Mouse (Mus musculus) midbrain, embryonic 13.5 days (tissue): ENCODE measurements around the gene Kmt5a. TPM values are rescaled to one million over a fixed set of nuclear protein-coding genes. Genes with fewer than 3 reads are reported as not detected.

Experiments
- ATAC-seq: fragments of 200-750 bp; cut with Nextera tagmentation; 2 replicates; pipeline ENCODE4 v1.8.0; 2017; ENCODE audit warnings: mild to moderate bottlenecking, moderate TSS enrichment, moderate library complexity
- H3K27ac ChIP-seq: fragments of 300-500 bp; sonication (generic); 2 replicates; pipeline ENCODE4 v1.5.1; 2015; ENCODE audit warnings: inconsistent platforms, mild to moderate bottlenecking, moderate library complexity
- H3K27me3 ChIP-seq: fragments of 300-500 bp; sonication (generic); 2 replicates; pipeline ENCODE4 v1.6.1; 2015; ENCODE audit warnings: mild to moderate bottlenecking, inconsistent platforms
- H3K36me3 ChIP-seq: fragments of 300-500 bp; sonication (generic); 2 replicates; pipeline ENCODE4 v1.6.1; 2015; ENCODE audit warnings: mild to moderate bottlenecking, inconsistent platforms
- H3K4me1 ChIP-seq: fragments of 300-500 bp; sonication (generic); replicated peaks from 2 replicates; pipeline ENCODE4 v1.6.1; 2015; ENCODE audit warnings: inconsistent platforms
- H3K4me2 ChIP-seq: fragments of 300-500 bp; sonication (generic); replicated peaks from 2 replicates; pipeline ENCODE4 v1.6.1; 2015; ENCODE audit warnings: moderate library complexity, mild to moderate bottlenecking, inconsistent platforms
- H3K4me3 ChIP-seq: fragments of 300-500 bp; sonication (generic); replicated peaks from 2 replicates; pipeline ENCODE4 v1.5.1; 2015; ENCODE audit warnings: mild to moderate bottlenecking, inconsistent platforms
- H3K9ac ChIP-seq: fragments of 300-500 bp; sonication (generic); replicated peaks from 2 replicates; pipeline ENCODE4 v1.6.1; 2015; ENCODE audit warnings: mild to moderate bottlenecking, inconsistent platforms
- H3K9me3 ChIP-seq: fragments of 300-500 bp; sonication (generic); 2 replicates; pipeline ENCODE4 v1.6.1; 2016; ENCODE audit warnings: mild to moderate bottlenecking, inconsistent platforms
- WGBS: fragments of 180-500 bp; shearing (Covaris S2); methylation state at CpG from one replicate; pipeline ENCODE4 v1.1.7; 2015; 5-methylcytosine and 5-hydroxymethylcytosine counted together
- polyA plus RNA-seq: library from polyadenylated mRNA; unstranded; fragments of >200 nt; fragmentation: Nextera tagmentation; extraction: Ambion mirVana; gene quantifications from 2 replicates; pipeline ENCODE4 v1.2.1, GENCODE M21; 2015

Gene Kmt5a
- polyA plus RNA-seq, 1 experiment from 2014 or later: 23.6 TPM

DNA sequence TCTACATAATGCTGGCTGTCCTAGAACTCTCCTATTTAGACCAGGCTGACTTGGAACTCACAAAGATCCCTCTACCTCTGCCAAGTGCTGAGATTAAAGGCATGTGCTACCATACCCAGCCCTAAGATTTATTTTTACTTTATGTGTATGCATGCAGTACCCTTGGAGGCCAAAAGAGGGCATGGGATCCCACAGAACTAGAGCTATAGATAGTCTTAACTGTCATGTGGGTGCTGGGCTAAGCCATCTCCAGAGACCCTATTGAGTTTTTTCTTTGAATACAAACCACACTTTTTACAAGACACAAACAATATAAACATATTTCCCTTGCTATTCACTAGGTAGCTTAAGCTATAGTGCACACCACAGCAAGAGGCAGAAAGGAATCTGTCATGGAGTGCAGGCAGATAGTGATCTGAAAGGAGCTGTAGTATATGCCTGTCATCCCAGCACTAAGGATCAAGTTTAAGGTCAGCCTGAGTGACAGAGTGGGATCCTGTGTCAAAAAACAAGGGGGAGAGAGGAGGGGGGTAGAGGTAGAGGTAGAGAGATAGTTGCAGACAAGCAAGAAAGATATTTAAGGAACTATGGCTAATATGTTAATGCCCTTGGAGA lies 7.2 kb upstream of the Kmt5a start:
- no peaks in the 10 kb centered on the region for H3K9me3 ChIP-seq
- H3K36me3 ChIP-seq: no peaks in the 10 kb centered on the region
- ATAC-seq: peak; percentile 73
- H3K4me2 ChIP-seq: no peak overlapping the region
- no peak overlapping the region; the same call in 1 of the 2 replicates for H3K9ac ChIP-seq
- H3K4me1 ChIP-seq: no peaks in the 10 kb centered on the region
- no peak overlapping the region for H3K27ac ChIP-seq
- no peak overlapping the region for H3K4me3 ChIP-seq
- no peaks in the 10 kb centered on the region for H3K27me3 ChIP-seq

DNA sequence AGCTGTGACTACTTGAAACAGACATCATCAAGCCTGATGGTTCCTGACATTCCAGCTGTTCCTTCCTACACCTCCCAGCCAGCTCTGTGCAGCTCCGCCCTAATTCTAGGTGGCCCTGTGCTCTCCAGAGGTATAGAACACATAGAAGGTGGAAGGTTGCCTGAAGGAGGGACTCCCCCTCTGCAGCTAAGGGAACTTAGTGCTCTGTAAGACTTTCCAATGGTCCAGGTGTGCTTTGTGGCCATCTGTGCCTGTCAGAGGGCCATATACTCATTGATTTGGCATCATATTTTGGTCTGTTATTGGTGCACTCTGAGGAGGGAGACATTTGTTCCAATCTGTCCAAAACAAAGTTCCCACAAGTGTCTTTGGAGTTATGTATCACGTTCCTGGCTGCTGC lies 6.7 kb upstream of the Kmt5a start:
- ATAC-seq: no peak
- no peak overlapping the region for H3K27ac ChIP-seq
- H3K36me3 ChIP-seq: no peaks in the 10 kb centered on the region
- H3K27me3 ChIP-seq: no peaks in the 10 kb centered on the region
- WGBS: 78% methylated on average over 2 of the region's 2 CpGs
- H3K4me2 ChIP-seq: no peak overlapping the region
- no peaks in the 10 kb centered on the region for H3K9me3 ChIP-seq
- no peaks in the 10 kb centered on the region for H3K4me1 ChIP-seq
- H3K4me3 ChIP-seq: no peak overlapping the region
- no peak overlapping the region; the same call in 1 of the 2 replicates for H3K9ac ChIP-seq

DNA sequence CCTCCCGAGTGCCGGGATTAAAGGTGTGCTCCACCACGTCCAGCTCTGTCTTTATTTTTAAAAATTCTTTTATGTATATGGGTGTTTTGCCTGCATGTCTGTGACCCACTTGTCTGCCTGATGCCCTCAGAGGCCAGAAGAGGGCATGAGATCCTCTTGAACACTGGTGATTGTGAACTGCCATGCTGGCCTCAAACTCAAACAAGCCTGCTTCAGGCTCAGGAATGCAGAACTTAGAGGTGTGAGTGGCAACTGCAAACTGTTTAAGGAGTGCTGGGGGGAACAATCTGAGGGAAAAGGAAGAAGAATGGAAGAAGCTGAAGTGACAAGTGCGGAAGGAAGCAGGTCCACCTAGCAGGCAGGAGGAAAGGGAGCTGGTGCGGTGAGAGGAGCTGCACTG lies 1.5 kb upstream of the Kmt5a start:
- Histone ChIP-seq H3K9ac (no peak overlapping the region), H3K4me2 (no peak overlapping the region), H3K4me1 (peaks cover 15% of the 10 kb centered on the region), H3K4me3 (no peak overlapping the region), H3K36me3 (no peaks in the 10 kb centered on the region), H3K27me3 (no peaks in the 10 kb centered on the region), H3K9me3 (no peaks in the 10 kb centered on the region), H3K27ac (no peak overlapping the region)
- 93% methylated on average over 5 of the region's 5 CpGs for WGBS
- no peak for ATAC-seq

DNA sequence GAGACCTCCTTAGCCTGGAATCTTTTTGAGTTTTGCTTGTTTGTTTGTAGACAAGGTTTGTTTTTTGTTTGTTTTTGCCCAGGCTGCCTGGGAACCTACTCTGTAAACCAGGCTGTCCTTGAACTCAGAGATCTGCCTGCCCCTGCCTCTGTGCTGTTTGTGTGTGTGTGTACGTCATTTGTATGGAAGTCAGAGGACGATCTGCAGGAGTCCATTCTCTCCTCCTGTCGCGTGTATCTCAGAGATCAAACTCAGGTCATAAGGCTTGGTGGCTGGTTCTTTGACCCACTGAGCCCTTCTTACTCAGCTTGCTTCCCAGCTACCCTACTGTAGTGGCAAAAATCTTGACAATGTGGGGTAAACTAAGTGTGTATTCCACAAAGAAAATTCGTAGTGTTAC lies 984 bp upstream of the Kmt5a start:
- Histone ChIP-seq H3K27ac (peak overlapping the region; percentile 32; the same call in 1 of the 2 replicates), H3K9ac (0 out of 2 replicates have a peak overlapping the region, but pooled peaks have one; percentile 4), H3K9me3 (no peaks in the 10 kb centered on the region), H3K4me2 (peak overlapping the region; percentile 99), H3K4me1 (peaks cover 15% of the 10 kb centered on the region), H3K4me3 (no peak overlapping the region), H3K36me3 (no peaks in the 10 kb centered on the region), H3K27me3 (no peaks in the 10 kb centered on the region)
- WGBS: 71% methylated on average over 5 of the region's 5 CpGs
- ATAC-seq: no peak

DNA sequence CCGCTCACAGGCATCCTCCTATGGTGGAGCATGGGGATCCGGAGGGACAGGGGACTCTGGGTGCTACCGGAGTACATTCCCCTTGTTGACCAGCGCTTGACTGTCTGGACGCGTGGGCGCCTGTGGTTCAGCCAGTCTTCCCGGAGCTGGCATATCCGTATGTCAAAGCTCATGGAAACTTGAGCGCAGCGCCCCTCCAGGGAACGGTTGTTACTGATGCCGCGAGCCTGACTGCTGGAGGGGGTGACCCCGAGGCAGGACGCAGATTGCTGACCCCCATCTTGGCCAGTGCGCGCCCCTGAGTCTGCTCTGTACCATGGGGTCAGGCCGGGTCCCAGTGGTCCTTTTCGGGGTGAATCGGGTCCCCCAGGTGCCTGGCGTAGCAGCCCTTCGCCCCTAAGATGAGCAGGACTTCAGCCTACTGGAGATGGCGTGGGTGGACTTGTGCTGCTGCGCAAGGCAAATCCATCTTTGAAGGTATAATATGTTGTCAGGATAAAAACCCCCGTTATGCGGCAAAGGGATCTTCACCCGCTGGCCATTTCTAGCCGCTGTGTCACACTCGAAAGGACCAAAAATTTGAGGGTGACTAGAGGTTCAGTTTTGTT lies 468 bp downstream of the Kmt5a start:
- no peak; the same call in 1 of the 2 replicates for ATAC-seq
- peak overlapping the region; percentile 99 for H3K4me2 ChIP-seq
- H3K4me1 ChIP-seq: peaks cover 21% of the 10 kb centered on the region
- H3K27me3 ChIP-seq: no peaks in the 10 kb centered on the region
- WGBS: under 1% methylated on average over 30 of the region's 30 CpGs
- H3K27ac ChIP-seq: peak overlapping the region; percentile 75
- H3K36me3 ChIP-seq: no peaks in the 10 kb centered on the region
- no peaks in the 10 kb centered on the region for H3K9me3 ChIP-seq
- H3K4me3 ChIP-seq: peak overlapping the region; percentile 80
- peak overlapping the region; percentile 80 for H3K9ac ChIP-seq

DNA sequence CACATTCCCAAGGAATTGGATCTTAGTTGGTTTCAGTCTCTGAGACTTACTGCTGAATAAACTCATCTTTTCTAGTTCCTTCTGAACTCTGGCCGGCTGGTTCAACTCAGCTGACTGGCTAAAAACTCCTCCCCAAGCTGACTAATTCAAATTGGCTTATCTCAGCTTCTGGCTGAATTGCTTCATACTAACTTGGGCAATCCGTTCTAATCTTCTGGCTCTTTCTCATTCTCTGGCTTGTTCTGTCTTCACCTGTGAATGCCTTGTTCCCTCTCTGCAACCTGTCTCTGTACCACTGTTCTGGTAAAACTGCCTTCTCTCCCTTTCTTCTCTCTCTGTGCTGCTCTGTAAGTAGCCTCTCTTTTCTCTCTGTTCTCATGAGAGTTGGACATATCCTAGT lies 2.9 kb downstream of the Kmt5a start:
- H3K27ac ChIP-seq: no peak overlapping the region
- H3K4me1 ChIP-seq: peaks cover 36% of the 10 kb centered on the region
- 85% methylated on average over 2 of the region's 2 CpGs for WGBS
- H3K36me3 ChIP-seq: peaks cover 5% of the 10 kb centered on the region
- H3K4me2 ChIP-seq: no peak overlapping the region
- H3K9me3 ChIP-seq: no peaks in the 10 kb centered on the region
- no peak for ATAC-seq
- H3K9ac ChIP-seq: no peak overlapping the region
- H3K27me3 ChIP-seq: no peaks in the 10 kb centered on the region
- no peak overlapping the region for H3K4me3 ChIP-seq

DNA sequence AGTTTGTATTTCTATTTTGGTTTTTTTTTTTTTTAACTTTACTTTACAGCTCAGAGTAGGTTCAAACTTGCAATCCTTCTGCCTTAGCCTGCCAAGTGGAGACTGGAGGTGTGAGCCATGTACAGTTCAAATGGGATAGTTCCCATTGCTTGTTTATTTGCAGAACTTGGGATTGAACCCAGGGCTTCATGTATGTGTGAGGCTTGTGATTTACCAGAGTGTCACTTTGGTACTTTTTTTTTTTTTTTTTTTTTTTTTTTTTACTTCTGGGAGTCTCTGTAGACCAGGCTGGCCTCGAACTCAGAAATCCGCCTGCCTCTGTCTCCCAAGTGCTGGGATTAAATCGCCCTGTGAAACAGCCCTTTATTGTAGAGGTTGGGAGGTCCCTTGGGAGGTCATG lies 4.5 kb downstream of the Kmt5a start:
- Histone ChIP-seq H3K27me3 (no peaks in the 10 kb centered on the region), H3K4me2 (peak overlapping the region; percentile 91), H3K4me1 (peaks cover 42% of the 10 kb centered on the region), H3K4me3 (peak overlapping the region; percentile 94; the same call in 1 of the 2 replicates), H3K36me3 (peaks cover 20% of the 10 kb centered on the region), H3K9ac (no peak overlapping the region), H3K27ac (no peak overlapping the region), H3K9me3 (no peaks in the 10 kb centered on the region)
- 68% methylated on average over 3 of the region's 3 CpGs for WGBS
- ATAC-seq: no peak

DNA sequence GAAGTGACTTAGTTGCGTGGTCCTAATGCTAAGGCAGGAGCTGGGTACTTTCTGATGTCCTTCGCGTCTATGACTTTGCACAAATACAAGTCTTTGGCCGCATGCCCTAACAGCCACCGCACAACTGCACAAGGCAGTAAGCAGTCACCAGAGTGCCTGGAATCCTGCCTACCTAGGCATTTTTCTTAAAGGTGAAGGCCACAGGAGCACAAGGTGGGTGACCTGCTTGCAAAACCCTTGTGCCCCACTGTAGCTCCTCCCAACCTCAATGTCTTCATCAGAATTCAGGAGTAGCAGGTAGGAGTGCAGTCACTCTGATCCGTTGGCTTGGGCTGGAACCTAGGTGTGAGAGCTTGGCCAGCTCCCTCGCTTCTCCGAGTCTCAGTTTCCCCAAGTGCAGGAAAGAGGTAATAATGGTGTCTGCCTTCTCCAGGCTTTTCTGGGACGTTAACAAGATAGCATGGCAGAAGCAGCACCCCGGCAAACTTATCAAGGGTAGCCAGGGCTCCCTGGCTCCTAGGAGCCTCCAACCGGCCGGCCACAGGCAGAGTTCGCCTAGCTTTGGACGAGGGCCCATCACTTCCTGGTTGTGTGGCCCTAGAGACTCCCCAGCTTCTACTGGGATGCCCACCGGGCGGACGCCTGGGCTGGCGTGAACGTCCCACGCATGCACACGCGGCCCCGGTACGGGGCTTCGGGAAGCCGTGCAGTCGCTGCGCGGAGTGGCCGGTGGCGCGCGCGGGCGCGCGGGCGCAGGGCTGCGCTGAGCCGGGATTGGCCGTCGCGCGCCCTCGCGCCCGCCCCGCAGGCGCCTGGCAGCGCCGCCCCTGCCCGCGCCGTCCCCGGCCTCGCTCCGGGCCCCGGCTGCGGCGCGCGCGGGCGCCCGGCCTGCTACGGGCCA lies 5.2 kb downstream of the Kmt5a start:
- peak overlapping the region; percentile 82 for H3K27ac ChIP-seq
- no peaks in the 10 kb centered on the region for H3K27me3 ChIP-seq
- H3K9me3 ChIP-seq: no peaks in the 10 kb centered on the region
- peak overlapping the region; percentile 96 for H3K9ac ChIP-seq
- 5% methylated on average over 63 of the region's 66 CpGs for WGBS
- peaks cover 27% of the 10 kb centered on the region for H3K36me3 ChIP-seq
- ATAC-seq: peak; percentile 93
- H3K4me1 ChIP-seq: peaks cover 47% of the 10 kb centered on the region
- H3K4me2 ChIP-seq: peak overlapping the region; percentile 91
- peak overlapping the region; percentile 94 for H3K4me3 ChIP-seq

DNA sequence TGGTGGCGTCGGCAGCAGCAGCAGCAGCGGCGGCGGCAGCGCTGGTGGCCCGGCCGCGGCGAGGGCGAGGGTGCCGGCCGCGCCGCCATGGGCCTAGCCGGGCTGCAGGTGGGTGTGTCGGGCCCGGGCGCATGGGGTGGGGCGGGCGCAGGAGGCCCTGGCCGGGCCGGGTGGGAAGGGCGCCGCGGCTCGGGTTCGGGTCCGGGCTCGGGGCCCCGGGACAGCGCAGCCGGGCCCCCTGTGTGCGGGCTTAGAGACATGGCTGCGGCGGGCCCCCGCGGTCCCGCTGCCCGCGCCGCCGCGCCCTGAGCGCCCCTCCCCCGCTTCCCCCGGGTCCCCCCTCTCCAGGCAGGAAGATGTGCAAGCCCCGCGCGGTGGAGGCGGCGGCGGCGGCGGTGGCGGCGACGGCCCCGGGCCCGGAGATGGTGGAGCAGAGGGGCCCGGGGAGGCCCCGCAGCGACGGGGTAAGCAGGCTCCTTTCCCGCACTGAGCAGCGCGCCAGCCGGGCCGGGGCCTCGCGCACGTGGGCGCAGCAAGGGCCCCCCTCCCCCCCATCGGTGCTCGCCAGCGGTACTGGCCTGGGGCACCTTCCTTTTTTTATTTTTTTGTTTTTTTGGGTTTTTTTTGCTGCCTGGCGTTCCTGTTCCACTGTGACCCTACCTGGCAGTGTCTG lies 6.0 kb downstream of the Kmt5a start:
- Histone ChIP-seq H3K4me3 (peak overlapping the region; percentile 94), H3K4me1 (peaks cover 39% of the 10 kb centered on the region), H3K27me3 (no peaks in the 10 kb centered on the region), H3K4me2 (peak overlapping the region; percentile 91), H3K9ac (peak overlapping the region; percentile 96), H3K9me3 (no peaks in the 10 kb centered on the region), H3K27ac (peak overlapping the region; percentile 82), H3K36me3 (peaks cover 36% of the 10 kb centered on the region)
- ATAC-seq: peak; percentile 80
- 0% methylated on average over 52 of the region's 77 CpGs for WGBS

DNA sequence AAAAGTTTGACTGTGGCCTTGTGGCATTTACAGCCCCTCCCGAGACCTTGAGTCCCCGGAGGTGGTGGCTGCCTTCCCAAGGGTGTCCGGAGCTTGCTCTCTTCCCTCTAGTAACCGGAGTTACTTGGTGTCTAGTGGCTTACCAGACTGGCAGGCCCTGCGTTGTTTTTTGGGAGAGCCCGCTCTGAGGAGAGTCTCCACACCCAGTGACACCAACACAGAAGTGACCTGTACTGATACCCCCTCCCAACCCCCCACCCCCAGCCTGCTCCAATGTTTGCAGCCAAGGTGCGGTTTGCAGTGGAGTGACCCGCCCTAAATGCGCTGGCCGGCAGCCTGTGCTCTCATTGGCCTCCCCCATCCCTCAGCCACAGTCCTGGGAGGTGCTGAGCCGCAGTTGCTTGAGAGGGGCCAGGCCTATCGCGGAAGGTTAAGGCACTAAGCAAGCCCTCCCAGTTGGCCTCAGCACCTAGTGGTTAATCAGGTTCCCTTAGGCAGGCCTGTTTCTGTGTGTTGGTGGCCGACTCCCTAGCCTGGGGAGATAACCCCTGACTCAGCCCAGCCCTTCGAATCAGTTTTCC lies 6.7 kb downstream of the Kmt5a start:
- Histone ChIP-seq H3K9ac (peak overlapping the region; percentile 96), H3K27ac (no peak overlapping the region), H3K9me3 (no peaks in the 10 kb centered on the region), H3K4me2 (peak overlapping the region; percentile 91), H3K36me3 (peaks cover 42% of the 10 kb centered on the region), H3K4me1 (peaks cover 36% of the 10 kb centered on the region), H3K27me3 (no peaks in the 10 kb centered on the region), H3K4me3 (peak overlapping the region; percentile 94)
- ATAC-seq: peak; percentile 10; the same call in 1 of the 2 replicates
- WGBS: 5% methylated on average over 15 of the region's 15 CpGs

DNA sequence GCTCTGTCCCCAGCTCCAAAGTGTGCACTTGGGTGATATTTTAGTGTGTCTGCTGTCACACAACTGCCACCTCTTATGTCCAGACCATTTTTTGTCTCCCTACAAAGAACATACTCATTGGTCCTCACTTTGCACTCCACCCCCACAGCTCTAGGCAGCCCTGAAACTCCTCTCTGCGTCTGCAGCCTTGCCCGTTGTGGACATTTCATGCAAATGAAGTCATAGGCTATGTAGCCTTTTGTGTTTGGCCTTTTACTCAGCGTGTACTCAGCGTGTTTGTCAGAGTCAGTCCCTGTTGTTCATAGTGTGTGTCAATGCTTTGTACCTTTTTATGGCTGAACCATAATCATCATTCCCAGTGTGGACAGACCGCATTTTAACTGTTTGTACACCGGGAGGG lies 9.8 kb downstream of the Kmt5a start:
- H3K27ac ChIP-seq: no peak overlapping the region
- H3K36me3 ChIP-seq: peaks cover 71% of the 10 kb centered on the region
- H3K4me2 ChIP-seq: no peak overlapping the region
- H3K9ac ChIP-seq: no peak overlapping the region
- no peak for ATAC-seq
- no peaks in the 10 kb centered on the region for H3K27me3 ChIP-seq
- peaks cover 34% of the 10 kb centered on the region for H3K4me1 ChIP-seq
- no peak overlapping the region for H3K4me3 ChIP-seq
- 74% methylated on average over 6 of the region's 6 CpGs for WGBS
- H3K9me3 ChIP-seq: no peaks in the 10 kb centered on the region
